In the genomic region with DNA sequence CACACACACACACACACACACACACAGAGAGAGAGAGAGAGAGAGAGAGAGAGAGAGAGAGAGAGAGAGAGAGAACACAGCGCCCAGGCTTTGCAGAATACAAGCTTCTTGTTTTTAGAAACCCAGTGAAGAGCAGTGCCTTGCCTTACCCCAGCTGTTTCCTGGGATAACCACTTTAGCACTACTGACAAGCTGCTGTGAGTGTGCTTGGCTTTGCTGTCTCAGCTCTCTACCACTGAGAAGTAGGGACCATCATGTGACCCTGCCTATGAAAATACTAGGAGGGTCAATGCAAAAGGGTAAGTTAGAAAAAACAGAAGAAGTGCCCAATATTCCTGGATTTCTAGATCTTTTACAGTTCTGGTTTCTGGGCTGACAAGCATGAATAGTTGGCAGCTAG, we compare ENCODE assay signal across 22 mouse cellular contexts. TPM values are rescaled to one million over a fixed set of nuclear protein-coding genes. Genes with fewer than 3 reads are reported as not detected.
DNase-seq lines count a peak whose midpoint lies in the region; ATAC-seq and TF ChIP-seq lines count a peak whose summit lies in the region.
"Had no signal": no experiment of that assay in that cellular context is flagged by ENCODE, and none has a peak within 500 bp of the region (broad histone marks: within the 10 kb centered on the region; RNA-seq: fewer than 3 reads in every experiment).

No protein-coding gene starts in this region.

- no peak for TF ChIP-seq CTCF in bone marrow macrophage, adult 2 months (IDR thresholded peaks at IDR 0.05; ENCODE audit: low read depth, low read length)

- peak overlapping the region; percentile 81 for H3K27ac ChIP-seq in bone marrow macrophage, adult 2 months (ENCODE audit: insufficient read depth, low read depth, low read length)
- H3K27ac ChIP-seq: embryonic facial prominence, embryonic 13.5 days; embryonic facial prominence, embryonic 15.5 days; forebrain, embryonic 10.5 days; forebrain, embryonic 12.5 days had no signal

- no peak for TF ChIP-seq POLR2A in bone marrow macrophage, adult 2 months (IDR thresholded peaks at IDR 0.05; ENCODE audit: borderline replicate concordance, low read depth, low read length)

- no peak for DNase-seq in ovary, postnatal 36 days (ENCODE audit: low spot score)
- DNase-seq in kidney, postnatal 14 days = no peak
- DNase-seq: adrenal gland, adult 2 months; adrenal gland, postnatal 10 days; adrenal gland, postnatal 25 days; cerebellum, adult 11-12 months; cerebellum, adult 2 months; cerebellum, adult 9-10 months; cerebellum, postnatal 10 days; cerebellum, postnatal 25 days; embryo, embryonic 11 days had no signal

- 0 out of 2 replicates have a peak, but pooled peaks have one; percentile 32 for ATAC-seq in common myeloid progenitor, adult 5-6 weeks (replicated peaks; ENCODE audit: low read depth, poor library complexity, severe bottlenecking)
- 0 out of 2 replicates have a peak, but pooled peaks have one; percentile 11 for ATAC-seq in megakaryocyte progenitor cell, adult 5-6 weeks (replicated peaks; ENCODE audit: poor library complexity)
- ATAC-seq: forebrain, embryonic 14.5 days; forebrain, embryonic 16.5 days had no signal

- H3K4me3 ChIP-seq in bone marrow macrophage, adult 2 months (ENCODE audit: insufficient read depth, low read length) = no peak overlapping the region
- H3K4me3 ChIP-seq: embryonic facial prominence, embryonic 13.5 days; embryonic facial prominence, embryonic 15.5 days; erythroblast, embryonic 14.5 days; forebrain, embryonic 10.5 days; forebrain, embryonic 12.5 days had no signal

- H3K4me1 ChIP-seq in bone marrow macrophage, adult 2 months (ENCODE audit: control insufficient read depth, insufficient read depth, low read length) = peaks cover 35% of the 10 kb centered on the region
- H3K4me1 ChIP-seq: embryonic facial prominence, embryonic 13.5 days had no signal

RNA-seq across cellular contexts. Expression of a gene that starts 20.9 kb away (rescaled TPM):
- polyA plus RNA-seq in bone marrow macrophage, adult 2 months (2012; ENCODE audit: insufficient read depth, insufficient read length, missing spikeins) = 50.1 and 57.4 TPM in 2 replicates
- 3.6 and 4.0 TPM in 2 replicates for total RNA-seq in common myeloid progenitor, adult 5-6 weeks (2017)
- total RNA-seq in megakaryocyte progenitor cell, adult 5-6 weeks (2015) = 4.4 and 5.6 TPM in 2 replicates
- total RNA-seq in megakaryocyte progenitor cell, adult 5-6 weeks (2017) = 3.1 and 6.9 TPM in 2 replicates
- polyA plus RNA-seq: C2C12 had no signal
